Mouse (Mus musculus) liver, embryonic 12.5 days (tissue): ENCODE results near the gene Ros1. TPM values are rescaled to one million over a fixed set of nuclear protein-coding genes. Genes with fewer than 3 reads are reported as not detected.

Experiments
- ATAC-seq: fragments of 200-750 bp; cut with Nextera tagmentation; 2 replicates; pipeline ENCODE4 v1.8.0; 2017; ENCODE audit warnings: moderate number of reproducible peaks, mild to moderate bottlenecking, moderate library complexity
- H3K27ac ChIP-seq: fragments of 300-500 bp; sonication (generic); 2 replicates; pipeline ENCODE4 v1.5.1; 2016; ENCODE audit warnings: mild to moderate bottlenecking
- H3K27me3 ChIP-seq: fragments of 300-500 bp; sonication (generic); replicated peaks from 2 replicates; pipeline ENCODE4 v1.6.1; 2016; ENCODE audit warnings: mild to moderate bottlenecking, moderate library complexity
- H3K36me3 ChIP-seq: fragments of 300-500 bp; sonication (generic); 2 replicates; pipeline ENCODE4 v1.6.1; 2016; ENCODE audit warnings: mild to moderate bottlenecking, moderate library complexity
- H3K4me1 ChIP-seq: fragments of 300-500 bp; sonication (generic); 2 replicates; pipeline ENCODE4 v1.6.1; 2016
- H3K4me2 ChIP-seq: fragments of 300-500 bp; sonication (generic); 2 replicates; pipeline ENCODE4 v1.6.1; 2016; ENCODE audit warnings: mild to moderate bottlenecking, moderate library complexity
- H3K4me3 ChIP-seq: fragments of 300-500 bp; sonication (generic); 2 replicates; pipeline ENCODE4 v1.5.1; 2016; ENCODE audit warnings: mild to moderate bottlenecking, moderate library complexity
- H3K9ac ChIP-seq: fragments of 300-500 bp; sonication (generic); 2 replicates; pipeline ENCODE4 v1.6.1; 2016; ENCODE audit warnings: mild to moderate bottlenecking, moderate library complexity
- H3K9me3 ChIP-seq: fragments of 300-500 bp; sonication (generic); replicated peaks from 2 replicates; pipeline ENCODE4 v1.6.1; 2016; ENCODE audit warnings: mild to moderate bottlenecking, moderate library complexity
- WGBS: fragments of 180-500 bp; shearing (Covaris S2); methylation state at CpG from one replicate; pipeline ENCODE4 v1.1.7; 2016; ENCODE audit not compliant: insufficient replicate concordance; 5-methylcytosine and 5-hydroxymethylcytosine counted together
- polyA plus RNA-seq: library from polyadenylated mRNA; unstranded; fragments of >200 nt; fragmentation: Nextera tagmentation; extraction: Ambion mirVana; gene quantifications from 2 replicates; pipeline ENCODE4 v1.2.1, GENCODE M21; 2016

The Ros1 gene
- polyA plus RNA-seq, 1 experiment from 2014 or later = 0.08 TPM

GRCm38 (mm10) chr10:52028561-52029370, 166.3 kb downstream of the Ros1 start:
- no peaks in the 10 kb centered on the region for H3K4me1 ChIP-seq
- H3K36me3 ChIP-seq = no peaks in the 10 kb centered on the region
- no peak overlapping the region for H3K9ac ChIP-seq
- no peaks in the 10 kb centered on the region for H3K9me3 ChIP-seq
- peaks cover 77% of the 10 kb centered on the region for H3K27me3 ChIP-seq
- H3K27ac ChIP-seq = no peak overlapping the region
- WGBS = 4% methylated on average over 11 of the region's 11 CpGs
- no peak for ATAC-seq
- H3K4me2 ChIP-seq = no peak overlapping the region
- H3K4me3 ChIP-seq = no peak overlapping the region

DNA sequence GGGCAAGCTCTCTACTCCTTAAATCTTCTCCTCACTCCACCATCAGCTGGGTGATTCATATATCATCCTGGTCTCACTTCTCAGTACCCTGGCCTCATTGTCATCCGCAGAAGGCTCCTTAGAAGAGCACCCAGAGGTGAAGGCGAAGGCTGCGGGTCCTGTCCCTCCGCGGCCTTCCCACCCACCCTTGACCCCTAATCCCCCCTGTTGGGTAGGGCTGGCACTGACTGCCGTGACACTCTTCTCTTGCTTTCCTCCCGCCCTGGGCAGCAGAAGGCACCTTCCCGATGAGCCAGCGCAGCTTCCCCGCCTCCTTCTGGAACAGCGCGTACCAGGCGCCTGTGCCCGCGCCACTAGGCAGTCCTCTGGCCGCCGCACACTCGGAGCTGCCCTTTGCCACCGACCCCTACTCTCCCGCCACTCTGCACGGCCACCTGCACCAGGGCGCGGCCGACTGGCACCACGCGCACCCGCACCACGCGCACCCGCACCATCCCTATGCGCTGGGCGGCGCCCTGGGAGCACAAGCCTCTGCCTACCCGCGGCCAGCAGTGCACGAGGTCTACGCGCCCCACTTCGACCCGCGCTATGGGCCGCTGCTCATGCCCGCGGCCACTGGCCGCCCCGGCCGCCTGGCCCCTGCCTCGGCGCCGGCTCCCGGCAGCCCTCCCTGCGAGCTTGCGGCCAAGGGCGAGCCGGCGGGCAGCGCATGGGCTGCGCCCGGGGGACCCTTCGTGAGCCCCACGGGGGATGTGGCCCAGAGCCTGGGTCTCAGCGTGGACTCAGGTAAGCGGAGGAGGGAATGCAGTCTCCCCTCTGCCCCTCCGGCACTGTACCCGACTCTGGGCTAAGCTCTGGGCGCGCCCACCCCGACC, 167.6 kb downstream of the Ros1 start:
- Histone ChIP-seq H3K9me3 (no peaks in the 10 kb centered on the region), H3K27ac (no peak overlapping the region), H3K4me3 (peak overlapping the region; percentile 7; the same call in 1 of the 2 replicates), H3K27me3 (peaks cover 90% of the 10 kb centered on the region), H3K4me1 (no peaks in the 10 kb centered on the region), H3K9ac (no peak overlapping the region), H3K36me3 (no peaks in the 10 kb centered on the region), H3K4me2 (peak overlapping the region; percentile 52)
- ATAC-seq = 0 out of 2 replicates have a peak, but pooled peaks have one; percentile 18
- WGBS = 3% methylated on average over 65 of the region's 68 CpGs

- H3K4me1 ChIP-seq = 0 out of 2 replicates have a peak, but pooled peaks cover 5% of the 10 kb centered on the region
- H3K4me3 ChIP-seq = no peak overlapping the region
- H3K4me2 ChIP-seq = no peak overlapping the region
- H3K9ac ChIP-seq = no peak overlapping the region
- no peaks in the 10 kb centered on the region for H3K9me3 ChIP-seq
- peaks cover 96% of the 10 kb centered on the region for H3K27me3 ChIP-seq
- H3K27ac ChIP-seq = no peak overlapping the region
- no peaks in the 10 kb centered on the region for H3K36me3 ChIP-seq
- 9% methylated on average over 7 of the region's 7 CpGs for WGBS
- no peak for ATAC-seq
Measured at GRCm38 (mm10) chr10:52025821-52026220, 169.2 kb downstream of the Ros1 start.

GRCm38 (mm10) chr10:52025291-52025690, 169.8 kb downstream of the Ros1 start:
- Histone ChIP-seq H3K36me3 (no peaks in the 10 kb centered on the region), H3K4me1 (0 out of 2 replicates have a peak, but pooled peaks cover 5% of the 10 kb centered on the region), H3K27me3 (peaks cover 99% of the 10 kb centered on the region), H3K9me3 (no peaks in the 10 kb centered on the region), H3K4me2 (no peak overlapping the region), H3K9ac (no peak overlapping the region), H3K27ac (no peak overlapping the region), H3K4me3 (no peak overlapping the region)
- 0% methylated on average over 1 of the region's 1 CpGs for WGBS
- no peak for ATAC-seq

- Histone ChIP-seq H3K9me3 (no peaks in the 10 kb centered on the region), H3K4me3 (no peak overlapping the region), H3K36me3 (no peaks in the 10 kb centered on the region), H3K27ac (no peak overlapping the region), H3K4me1 (0 out of 2 replicates have a peak, but pooled peaks cover 5% of the 10 kb centered on the region), H3K4me2 (no peak overlapping the region), H3K9ac (no peak overlapping the region), H3K27me3 (peaks cover 96% of the 10 kb centered on the region)
- WGBS = 10% methylated on average over 2 of the region's 2 CpGs
- ATAC-seq = no peak
Measured at GRCm38 (mm10) chr10:52024053-52024410, 171.0 kb downstream of the Ros1 start.

- WGBS = 3% methylated on average over 17 of the region's 17 CpGs
- no peak for ATAC-seq
Measured at GRCm38 (mm10) chr10:52023213-52024052, 171.6 kb downstream of the Ros1 start.

DNA sequence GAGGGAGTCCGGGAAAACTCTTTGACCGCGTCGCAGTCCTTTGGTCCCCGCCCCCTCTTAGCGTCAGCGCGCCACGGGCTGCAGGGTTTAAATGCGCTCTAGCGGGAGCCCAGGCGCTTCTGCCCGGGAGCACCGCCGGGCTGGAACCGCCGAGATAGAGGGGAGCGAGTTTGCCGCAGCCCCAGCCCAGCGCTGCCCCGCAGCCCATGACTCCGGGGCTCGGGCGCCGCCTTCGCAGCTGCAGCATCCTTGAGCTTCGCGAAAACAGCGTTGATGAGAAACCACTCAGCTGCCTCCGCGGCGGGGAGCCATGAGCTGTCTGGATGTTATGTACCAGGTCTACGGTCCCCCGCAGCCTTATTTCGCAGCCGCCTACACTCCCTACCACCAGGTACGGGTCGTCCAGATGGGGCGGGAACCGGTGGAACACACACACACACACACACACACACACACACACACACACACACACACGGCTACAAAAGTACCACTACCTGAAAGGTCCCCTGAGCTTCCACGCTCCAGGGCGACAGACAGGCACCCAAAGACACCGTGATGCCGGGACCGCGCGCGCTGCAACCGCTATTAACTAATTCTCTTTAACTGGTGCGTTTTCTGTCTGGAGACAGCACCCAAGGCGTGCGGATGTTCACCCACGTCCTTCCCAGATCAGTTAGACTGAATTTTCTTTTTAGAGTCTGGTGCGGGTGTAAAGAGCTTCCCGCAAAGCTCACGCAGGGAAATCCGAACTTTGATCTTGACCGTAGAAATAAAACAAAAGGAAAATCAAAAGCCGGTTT, 172.4 kb downstream of the Ros1 start, which contains the start of gene Vgll2:
Gene Vgll2 (plus strand): TSS at position 90 of the 800 bp plus-strand sequence.
- Histone ChIP-seq H3K9me3 (no peaks in the 10 kb centered on the region), H3K27ac (no peak within 1 kb of the TSS), H3K27me3 (peaks cover 89% of the 10 kb centered on the region), H3K9ac (no peak within 1 kb of the TSS), H3K4me3 (peak within 1 kb of the TSS; percentile 37), H3K4me2 (peak within 1 kb of the TSS; percentile 64), H3K36me3 (no peaks in the 10 kb centered on the region), H3K4me1 (0 out of 2 replicates have a peak, but pooled peaks cover 5% of the 10 kb centered on the region)
- ATAC-seq = no peak
- 1% methylated on average over 58 of the region's 60 CpGs for WGBS

More at GRCm38 (mm10) chr10:52023213-52024052, 171.6 kb downstream of the Ros1 start:
- Histone ChIP-seq H3K27ac (no peak overlapping the region), H3K4me1 (0 out of 2 replicates have a peak, but pooled peaks cover 5% of the 10 kb centered on the region), H3K27me3 (peaks cover 96% of the 10 kb centered on the region), H3K36me3 (no peaks in the 10 kb centered on the region), H3K4me3 (no peak overlapping the region), H3K4me2 (no peak overlapping the region; the same call in 1 of the 2 replicates), H3K9ac (no peak overlapping the region), H3K9me3 (no peaks in the 10 kb centered on the region)

DNA sequence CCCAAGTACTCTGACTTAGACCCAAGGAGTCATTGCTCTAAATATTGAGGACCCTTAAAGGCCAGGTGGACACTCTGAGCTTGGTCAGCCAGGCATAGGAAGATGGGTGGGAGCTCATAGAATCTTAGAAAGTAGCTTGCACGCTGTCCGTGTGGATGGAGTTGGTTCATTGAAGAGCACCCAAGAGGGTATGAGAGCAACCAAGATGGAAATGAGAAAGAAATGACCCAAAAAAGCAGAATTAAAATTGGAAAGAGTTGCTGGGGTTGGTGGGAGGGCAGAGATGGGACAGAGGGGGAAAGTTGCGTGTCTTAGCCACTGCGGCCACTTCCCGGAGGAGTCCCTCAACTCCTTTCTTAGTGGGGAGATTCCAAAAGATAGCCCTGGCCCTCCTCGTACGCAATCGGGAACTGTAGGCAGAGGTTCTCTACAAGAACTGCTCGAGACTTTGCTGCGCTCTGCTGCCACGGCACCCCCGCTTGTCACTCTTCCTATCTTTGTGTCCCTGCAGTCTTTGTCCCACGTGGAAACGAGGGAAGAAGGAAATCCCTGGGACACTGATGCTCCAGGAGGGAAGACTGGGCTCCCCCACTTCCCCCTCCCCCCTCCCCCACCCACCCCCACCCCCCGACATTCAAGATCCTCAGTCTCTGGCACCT, 173.2 kb downstream of the Ros1 start:
- no peaks in the 10 kb centered on the region for H3K36me3 ChIP-seq
- no peak overlapping the region for H3K9ac ChIP-seq
- H3K27ac ChIP-seq = no peak overlapping the region
- no peak for ATAC-seq
- peak overlapping the region; percentile 37 for H3K4me3 ChIP-seq
- H3K27me3 ChIP-seq = peaks cover 82% of the 10 kb centered on the region
- H3K4me2 ChIP-seq = peak overlapping the region; percentile 64
- H3K4me1 ChIP-seq = 0 out of 2 replicates have a peak, but pooled peaks cover 5% of the 10 kb centered on the region
- H3K9me3 ChIP-seq = no peaks in the 10 kb centered on the region
- WGBS = 2% methylated on average over 14 of the region's 15 CpGs

- ATAC-seq = no peak
- 3% methylated on average over 9 of the region's 9 CpGs for WGBS
Measured at GRCm38 (mm10) chr10:52021231-52021630, 173.8 kb downstream of the Ros1 start.

DNA sequence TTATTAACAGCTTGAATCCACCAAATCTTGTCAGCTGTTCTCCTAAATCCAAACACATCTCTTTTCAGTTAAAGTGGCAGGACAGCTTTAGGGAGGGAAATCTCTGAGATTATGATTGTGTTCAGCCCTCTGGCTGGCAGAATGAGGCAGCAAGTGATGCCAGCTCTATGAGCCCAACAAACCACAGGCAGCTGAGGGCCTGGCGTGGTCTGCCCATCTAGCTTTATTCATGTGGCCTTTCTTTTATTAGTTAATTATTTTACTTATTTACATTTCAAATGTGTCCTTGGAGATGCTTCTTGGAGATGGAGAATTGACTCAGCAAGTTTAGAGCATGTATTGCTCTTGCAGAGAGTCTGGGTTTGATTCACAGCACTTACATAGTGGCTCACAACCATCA, 176.6 kb downstream of the Ros1 start:
- no peak overlapping the region for H3K4me2 ChIP-seq
- no peaks in the 10 kb centered on the region for H3K9me3 ChIP-seq
- 0 out of 2 replicates have a peak, but pooled peaks cover 5% of the 10 kb centered on the region for H3K4me1 ChIP-seq
- ATAC-seq = no peak
- no peak overlapping the region for H3K9ac ChIP-seq
- peaks cover 49% of the 10 kb centered on the region for H3K27me3 ChIP-seq
- WGBS = 43% methylated on average over 1 of the region's 1 CpGs
- no peaks in the 10 kb centered on the region for H3K36me3 ChIP-seq
- H3K4me3 ChIP-seq = no peak overlapping the region
- no peak overlapping the region for H3K27ac ChIP-seq

More at GRCm38 (mm10) chr10:52021231-52021630, 173.8 kb downstream of the Ros1 start:
- no peak overlapping the region for H3K4me2 ChIP-seq
- peaks cover 77% of the 10 kb centered on the region for H3K27me3 ChIP-seq
- no peak overlapping the region for H3K4me3 ChIP-seq
- 0 out of 2 replicates have a peak, but pooled peaks cover 5% of the 10 kb centered on the region for H3K4me1 ChIP-seq
- no peak overlapping the region for H3K9ac ChIP-seq
- no peak overlapping the region for H3K27ac ChIP-seq
- H3K9me3 ChIP-seq = no peaks in the 10 kb centered on the region
- no peaks in the 10 kb centered on the region for H3K36me3 ChIP-seq
